Mouse (Mus musculus) heart, adult 2 months (tissue): ENCODE data around the gene Asb8. TPM values are rescaled to one million over a fixed set of nuclear protein-coding genes. Genes with fewer than 3 reads are reported as not detected.

Experiments
- DNase-seq, 2 experiments: peaks; one replicate each; pipeline ENCODE4 v3.0.0; 2021
- H3K27ac ChIP-seq: fragments of 200-600 bp; 2 replicates; pipeline ENCODE4 v1.8.1; 2022
- H3K27me3 ChIP-seq: fragments of 200-500 bp; 2 replicates; pipeline ENCODE4 v1.6.1; 2012; ENCODE audit warnings: mild to moderate bottlenecking, low read length, inconsistent platforms, mixed read lengths; ENCODE audit not compliant: control insufficient read depth, insufficient read depth
- H3K36me3 ChIP-seq: fragments of 200-500 bp; 2 replicates; pipeline ENCODE4 v1.6.1; 2012; ENCODE audit warnings: low read length, inconsistent platforms; ENCODE audit not compliant: control insufficient read depth, insufficient read depth
- H3K4me1 ChIP-seq: fragments of 200-500 bp; 2 replicates; pipeline ENCODE4 v1.6.1; 2011; ENCODE audit warnings: low read length; ENCODE audit not compliant: control insufficient read depth, insufficient read depth
- H3K4me3 ChIP-seq: fragments of 200-600 bp; 2 replicates; pipeline ENCODE4 v1.8.1; 2022
- H3K79me2 ChIP-seq: fragments of 200-500 bp; replicated peaks from 2 replicates; pipeline ENCODE4 v1.6.1; 2012; ENCODE audit warnings: mild to moderate bottlenecking, inconsistent platforms, low read length, moderate library complexity, mixed read lengths; ENCODE audit not compliant: control insufficient read depth, insufficient read depth
- H3K9ac ChIP-seq: fragments of 200-500 bp; 2 replicates; pipeline ENCODE4 v1.6.1; 2012; ENCODE audit warnings: low read depth, mild to moderate bottlenecking, control low read depth, inconsistent platforms, low read length, mixed read lengths
- CTCF ChIP-seq: fragments of 200-600 bp; IDR thresholded peaks from 2 replicates; pipeline ENCODE4 v1.8.1; 2022; ENCODE audit warnings: antibody characterized with exemption, mild to moderate bottlenecking, moderate library complexity
- EP300 ChIP-seq: fragments of 200-500 bp; IDR thresholded peaks from 2 replicates; pipeline ENCODE4 v1.6.1; 2011; ENCODE audit warnings: low read depth, low read length, control low read depth; ENCODE audit not compliant: insufficient read depth
- POLR2A ChIP-seq: fragments of 200-500 bp; IDR thresholded peaks from 2 replicates; pipeline ENCODE4 v1.6.1; 2011; ENCODE audit warnings: mild to moderate bottlenecking, low read depth, low read length, control low read depth; ENCODE audit not compliant: insufficient read depth
- WGBS: fragments of 180-500 bp; shearing (Covaris S2); methylation state at CpG from one replicate; pipeline ENCODE4 v1.1.7; 2018; 5-methylcytosine and 5-hydroxymethylcytosine counted together
- intact Hi-C: fragments of 180-260 bp; cut with DNase I; formaldehyde crosslinking; loops from one replicate; pipeline ENCODE4 v1.15.1; 2025
- polyA plus RNA-seq: library from polyadenylated mRNA; depleted of rRNA; stranded (reverse); fragments of >200 nt; gene quantifications from 2 replicates; pipeline ENCODE4 v1.2.3, GENCODE M21; 2012
- total RNA-seq, 2 experiments: library from RNA; stranded (reverse); gene quantifications; 2 replicates each; pipeline ENCODE4 v1.2.3; 2021

The Asb8 gene
- total and polyA plus RNA-seq, 3 experiments = 104 to 118 (median 105) TPM

DNA sequence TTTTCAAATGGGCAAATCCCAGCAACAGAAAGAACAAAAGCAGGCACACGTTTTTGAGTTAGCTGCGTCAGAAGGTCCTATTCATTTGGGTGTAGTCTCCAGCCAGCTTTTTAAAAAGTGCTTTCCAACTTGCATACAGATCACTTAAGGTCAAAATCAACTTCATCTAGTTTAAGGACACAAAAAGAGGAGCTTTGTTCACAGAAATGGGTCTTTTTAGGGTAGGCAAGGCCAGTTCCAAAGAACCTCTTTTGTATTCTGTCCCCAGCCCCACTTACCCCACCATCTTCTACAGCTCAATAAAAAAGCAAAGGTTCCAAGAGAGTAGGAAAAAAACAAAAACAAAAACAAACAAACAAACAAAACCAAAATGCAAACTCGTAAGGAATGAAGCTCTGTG is 30.8 kb downstream of the Asb8 start:
- Histone ChIP-seq H3K79me2 (no peaks in the 10 kb centered on the region), H3K9ac (no peak overlapping the region), H3K4me3 (no peak overlapping the region), H3K36me3 (peaks cover 23% of the 10 kb centered on the region), H3K4me1 (peaks cover 4% of the 10 kb centered on the region; the same call in 1 of the 2 replicates), H3K27me3 (no peaks in the 10 kb centered on the region), H3K27ac (no peak overlapping the region)
- intact Hi-C loops = no loop called here
- TF ChIP-seq EP300 (no peak), POLR2A (no peak), CTCF (no peak)
- no peak for DNase-seq
- whole genome bisulfite sequencing = 76% methylated on average over 3 of the region's 3 CpGs

DNA sequence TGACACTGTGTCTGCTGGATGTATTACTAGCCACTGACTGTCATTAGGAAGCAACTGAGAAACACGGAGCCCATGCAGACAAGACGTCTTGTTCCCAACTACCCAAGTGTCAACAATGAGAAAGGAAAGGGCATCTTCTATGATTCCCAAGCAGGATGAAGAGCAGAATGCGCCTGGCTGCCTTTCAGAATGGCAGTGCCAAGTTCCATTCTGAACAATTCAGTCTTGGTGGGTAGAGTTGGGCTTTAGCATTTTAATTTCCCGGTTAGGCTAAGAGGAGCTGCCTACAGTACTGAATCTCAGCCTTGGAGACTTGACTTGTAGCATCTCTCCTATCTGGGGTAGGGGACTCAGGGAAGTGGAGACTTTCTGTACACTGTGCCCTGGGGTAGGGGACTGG is 31.4 kb downstream of the Asb8 start:
- Histone ChIP-seq H3K9ac (no peak overlapping the region), H3K4me3 (no peak overlapping the region), H3K79me2 (no peaks in the 10 kb centered on the region), H3K4me1 (peaks cover 4% of the 10 kb centered on the region; the same call in 1 of the 2 replicates), H3K27me3 (no peaks in the 10 kb centered on the region), H3K36me3 (peaks cover 18% of the 10 kb centered on the region), H3K27ac (peak overlapping the region; percentile 2)
- TF ChIP-seq POLR2A (no peak), EP300 (no peak), CTCF (no peak)
- WGBS = 61% methylated on average over 4 of the region's 4 CpGs
- intact Hi-C loops = no loop called here
- DNase-seq = no peak

- DNase-seq = peak in 1 of 2 experiments; percentile 55
- H3K79me2 ChIP-seq = no peaks in the 10 kb centered on the region
- peak overlapping the region; percentile 82 for H3K27ac ChIP-seq
- WGBS = 62% methylated on average over 3 of the region's 3 CpGs
- no peaks in the 10 kb centered on the region for H3K27me3 ChIP-seq
- intact Hi-C loops = no loop called here
- no peak overlapping the region for H3K9ac ChIP-seq
- peaks cover 13% of the 10 kb centered on the region for H3K36me3 ChIP-seq
- TF ChIP-seq EP300 = 0 out of 2 replicates have a peak, but pooled peaks have one; percentile 40
- no peak for TF ChIP-seq CTCF
- H3K4me1 ChIP-seq = peaks cover 4% of the 10 kb centered on the region; the same call in 1 of the 2 replicates
- H3K4me3 ChIP-seq = no peak overlapping the region
Measured at GRCm38 (mm10) chr15:98133471-98133870, 32.0 kb downstream of the Asb8 start.

GRCm38 (mm10) chr15:98131942-98132655 is 33.3 kb downstream of the Asb8 start:
- DNase-seq = peak in 1 of 2 experiments; percentile 27
- Histone ChIP-seq H3K79me2 (no peaks in the 10 kb centered on the region), H3K36me3 (peaks cover 13% of the 10 kb centered on the region), H3K27ac (peak overlapping the region; percentile 82), H3K4me1 (peaks cover 4% of the 10 kb centered on the region; the same call in 1 of the 2 replicates), H3K27me3 (no peaks in the 10 kb centered on the region), H3K9ac (no peak overlapping the region), H3K4me3 (no peak overlapping the region)
- WGBS = 61% methylated on average over 15 of the region's 15 CpGs
- TF ChIP-seq POLR2A = no peak
- no peak for TF ChIP-seq CTCF
- no peak for TF ChIP-seq EP300
- intact Hi-C loops = no loop called here

- no peak overlapping the region for H3K9ac ChIP-seq
- H3K27me3 ChIP-seq = no peaks in the 10 kb centered on the region
- H3K4me1 ChIP-seq = peaks cover 4% of the 10 kb centered on the region; the same call in 1 of the 2 replicates
- intact Hi-C loops = no loop called here
- WGBS = 78% methylated on average over 7 of the region's 7 CpGs
- no peak for TF ChIP-seq CTCF
- TF ChIP-seq EP300 = no peak
- no peak for TF ChIP-seq POLR2A
- H3K36me3 ChIP-seq = peaks cover 13% of the 10 kb centered on the region
- H3K4me3 ChIP-seq = no peak overlapping the region
- H3K79me2 ChIP-seq = no peaks in the 10 kb centered on the region
- DNase-seq = no peak
- peak overlapping the region; percentile 82 for H3K27ac ChIP-seq
Measured at GRCm38 (mm10) chr15:98131451-98131850, 34.0 kb downstream of the Asb8 start.

GRCm38 (mm10) chr15:98131001-98131400 is 34.4 kb downstream of the Asb8 start:
- WGBS = 74% methylated on average over 4 of the region's 4 CpGs
- DNase-seq = peak in 1 of 2 experiments; percentile 70
- H3K27ac ChIP-seq = peak overlapping the region; percentile 82

More at GRCm38 (mm10) chr15:98131001-98131400, 34.4 kb downstream of the Asb8 start:
- H3K36me3 ChIP-seq = peaks cover 13% of the 10 kb centered on the region
- H3K79me2 ChIP-seq = no peaks in the 10 kb centered on the region
- H3K9ac ChIP-seq = no peak overlapping the region
- peak; percentile 49 for TF ChIP-seq POLR2A
- TF ChIP-seq CTCF = no peak
- TF ChIP-seq EP300 = peak; percentile 90
- intact Hi-C loops = no loop called here
- no peak overlapping the region for H3K4me3 ChIP-seq
- no peaks in the 10 kb centered on the region for H3K27me3 ChIP-seq
- H3K4me1 ChIP-seq = peaks cover 4% of the 10 kb centered on the region; the same call in 1 of the 2 replicates
